Mouse (Mus musculus) naive thymus-derived CD4-positive, alpha-beta T cell, adult 2 months (primary cell): Measurements from ENCODE around the gene Atp6v0a4.

Source experiments
- DNase-seq: peaks from one replicate; pipeline ENCODE4 v3.0.0-alpha.2; 2011; ENCODE audit warnings: low read depth

Gene Atp6v0a4

DNA sequence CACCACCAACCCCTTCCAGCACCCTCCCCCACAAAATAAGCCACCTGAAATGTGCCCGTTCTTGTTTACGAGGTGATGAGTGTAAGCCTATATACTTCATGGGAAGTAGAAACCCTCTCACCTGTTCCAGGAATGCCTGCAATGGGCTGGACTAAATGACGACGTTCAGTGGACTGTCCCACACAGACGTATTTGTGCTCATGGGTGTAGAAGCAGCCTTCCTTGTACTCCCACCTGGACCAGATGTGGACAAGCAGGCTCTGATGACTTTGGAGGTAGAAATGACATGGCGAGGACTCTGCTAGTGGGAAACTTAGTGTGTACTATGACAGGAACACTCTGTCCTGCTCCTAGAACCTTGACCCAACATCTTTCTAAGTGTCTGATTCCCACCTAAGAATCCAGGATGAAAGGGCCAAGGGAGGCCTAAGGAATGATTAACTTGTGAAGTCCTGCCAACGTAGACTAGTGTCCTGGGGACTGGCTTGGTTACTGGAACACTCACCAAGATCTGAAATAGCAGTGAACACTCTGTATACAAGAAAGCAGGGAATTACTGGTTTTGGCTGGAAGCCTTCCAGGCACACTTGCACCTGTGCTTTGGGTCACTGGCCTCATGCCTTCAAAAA is at the start of gene Atp6v0a4:
Atp6v0a4 (minus strand) TSS at position 380 of the 629 bp plus-strand sequence.
- no peak for DNase-seq

DNA sequence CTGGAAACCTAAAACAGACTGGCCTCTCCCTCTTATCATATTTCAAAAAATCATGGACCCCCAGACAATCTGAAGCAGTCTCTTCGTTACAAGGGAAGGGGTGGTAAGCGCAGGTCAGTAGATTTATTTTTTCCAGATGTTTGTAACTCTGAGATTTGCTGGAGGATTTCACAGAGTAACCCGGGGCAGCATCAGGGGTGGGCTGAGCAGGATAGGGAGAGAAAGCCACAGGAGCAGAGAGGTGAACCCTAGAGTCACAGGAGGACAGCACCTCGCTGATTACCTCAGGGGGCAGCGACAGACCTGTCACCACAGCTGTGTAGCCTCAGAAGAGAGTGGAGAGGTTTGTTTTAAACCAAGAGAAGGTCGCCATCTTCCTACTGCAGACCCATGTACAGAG is 41.0 kb upstream of the Atp6v0a4 start:
- DNase-seq, result no peak

DNA sequence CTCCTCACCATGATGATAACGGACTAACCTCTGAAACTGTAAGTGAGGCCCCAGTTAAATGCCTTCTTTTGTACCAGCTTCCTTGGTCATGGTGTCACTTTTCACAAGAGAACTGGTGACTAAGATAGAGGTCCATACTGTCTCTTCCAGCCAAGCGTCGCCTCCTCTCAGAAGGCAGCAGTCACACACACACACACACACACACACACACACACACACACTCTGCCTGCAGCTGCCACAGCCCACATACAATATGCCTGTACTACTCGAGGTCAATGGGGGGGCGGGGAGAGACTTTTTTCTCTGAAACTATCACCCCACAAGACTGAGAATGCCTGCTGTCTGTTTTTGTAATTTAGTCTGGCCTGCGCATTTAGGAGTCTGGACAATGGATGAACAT is 40.3 kb upstream of the Atp6v0a4 start:
- no peak for DNase-seq

DNA sequence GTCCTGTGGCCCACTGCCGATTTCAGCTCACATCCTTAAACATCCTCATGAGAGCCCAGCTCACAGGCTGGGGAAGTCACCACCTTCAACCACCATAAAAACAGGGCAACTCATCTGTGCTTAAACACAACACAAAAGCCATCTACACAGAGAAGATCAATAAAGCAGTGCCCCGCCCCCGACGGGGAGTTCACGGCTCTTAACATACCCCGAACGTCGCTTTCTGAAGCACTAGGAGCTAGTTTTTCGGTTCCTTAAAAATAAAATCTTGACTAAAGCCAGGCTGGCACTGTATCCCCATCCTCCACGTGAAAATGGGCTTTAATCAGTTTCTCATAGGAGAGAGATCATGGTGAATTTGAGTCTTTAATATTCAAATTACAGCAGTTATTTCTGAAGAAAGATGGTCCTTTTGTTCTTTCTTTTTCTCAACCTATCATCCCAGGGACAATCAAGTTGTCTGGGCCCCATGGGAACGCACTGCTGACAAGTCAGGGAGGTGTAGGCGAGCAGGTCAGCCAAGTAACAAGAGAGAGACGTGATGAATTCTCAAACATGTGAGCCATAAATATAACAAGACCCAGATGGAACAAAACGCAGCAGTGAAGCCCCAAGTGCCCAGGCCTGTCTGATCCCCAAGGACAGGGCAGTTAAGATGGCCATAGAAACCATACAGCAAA is 38.6 kb upstream of the Atp6v0a4 start:
- DNase-seq, result no peak

DNA sequence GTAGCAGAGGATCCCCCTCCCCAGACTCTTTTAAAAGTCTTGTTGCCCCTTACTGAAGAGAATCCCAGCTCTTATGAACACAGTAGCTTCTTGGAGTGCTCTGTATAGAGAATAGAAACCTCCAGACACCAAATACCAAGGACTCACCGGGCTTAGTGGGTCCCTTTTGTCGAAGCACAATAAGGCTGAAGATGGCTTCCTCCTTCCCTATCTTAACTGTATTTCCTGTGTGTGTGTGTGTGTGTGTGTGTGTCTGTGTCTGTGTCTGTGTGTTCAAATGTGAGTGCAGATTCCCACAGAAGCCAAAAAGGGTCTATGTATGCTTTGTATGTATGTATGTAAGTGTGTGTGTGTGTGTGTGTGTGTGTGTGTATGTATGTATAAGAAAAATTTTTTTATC is 36.2 kb upstream of the Atp6v0a4 start:
- DNase-seq, result no peak

DNA sequence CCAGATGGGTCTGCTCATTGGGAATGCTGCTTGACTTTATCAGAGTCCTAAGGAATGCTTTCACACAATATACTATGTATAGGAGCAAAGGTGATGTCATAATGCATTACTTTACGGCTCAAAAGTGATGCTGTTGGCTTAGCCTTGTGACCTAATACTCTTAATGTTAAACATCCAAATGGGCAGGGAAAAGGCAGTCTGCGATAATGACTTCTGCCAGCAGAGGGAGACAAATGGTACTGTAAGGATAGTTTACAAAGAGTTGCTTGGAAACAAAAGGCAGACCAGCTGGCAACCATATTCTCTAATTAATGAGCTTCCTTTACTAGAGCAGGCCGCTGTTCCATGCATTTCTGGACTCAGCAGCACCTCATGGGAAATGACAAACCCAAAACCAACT is 35.7 kb upstream of the Atp6v0a4 start:
- DNase-seq, result peak; percentile 80

DNA sequence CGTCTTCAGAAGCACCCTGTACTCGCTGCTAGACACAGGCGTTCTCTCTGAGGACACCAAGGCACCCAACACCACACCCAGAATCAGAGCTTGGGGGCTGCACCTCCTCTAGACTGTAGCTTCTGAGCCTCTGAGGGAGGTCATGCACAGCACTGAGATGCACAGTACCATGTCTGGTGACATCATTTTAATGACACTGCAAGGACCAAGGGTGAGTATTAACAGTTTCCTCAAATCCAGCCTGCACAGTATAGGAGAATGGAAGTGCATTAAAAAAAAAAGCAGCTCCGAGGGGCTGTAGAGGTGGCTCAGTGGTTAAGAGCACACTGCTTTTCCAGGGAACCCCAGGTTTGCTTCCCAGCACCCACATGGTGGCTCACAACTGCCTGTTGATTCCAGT is 35.2 kb upstream of the Atp6v0a4 start:
- no peak for DNase-seq

DNA sequence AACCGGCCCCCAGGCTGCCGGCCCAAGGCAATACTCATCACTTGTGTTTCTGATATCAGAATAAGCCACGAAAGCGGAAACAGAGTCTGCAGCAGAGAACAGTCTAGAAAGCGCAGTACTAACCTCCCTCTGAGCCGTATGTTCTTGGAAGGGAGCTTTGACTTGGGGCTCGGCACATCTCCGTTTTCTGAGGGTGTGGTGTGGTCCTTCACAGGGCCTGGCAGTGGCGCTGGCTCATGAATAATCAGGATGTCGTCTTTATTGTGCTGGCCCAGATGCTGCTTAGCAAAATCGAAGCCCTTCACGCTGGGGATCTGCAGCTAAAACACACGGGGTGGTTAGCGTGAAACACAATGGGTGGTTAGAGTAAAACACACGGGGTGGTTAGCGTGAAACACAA is 33.5 kb upstream of the Atp6v0a4 start:
- DNase-seq, result no peak

DNA sequence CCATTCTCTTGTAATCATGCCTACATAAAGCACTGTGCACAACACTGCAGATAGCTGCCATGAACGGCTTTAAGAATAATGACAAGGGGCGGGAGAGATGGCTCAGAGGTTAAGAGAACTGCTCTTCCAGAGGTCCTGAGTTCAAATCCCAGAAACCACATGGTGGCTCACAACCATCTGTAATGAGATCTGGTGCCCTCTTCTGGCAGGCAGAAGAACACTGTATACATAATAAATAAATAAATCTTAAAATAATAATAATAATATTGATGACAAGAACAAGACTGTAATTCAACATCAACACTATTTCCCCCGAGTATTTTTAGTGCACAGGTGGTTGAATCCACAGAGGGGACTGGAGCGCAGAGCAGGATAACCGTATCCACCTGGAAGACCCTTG is 31.8 kb upstream of the Atp6v0a4 start:
- DNase-seq, result no peak

DNA sequence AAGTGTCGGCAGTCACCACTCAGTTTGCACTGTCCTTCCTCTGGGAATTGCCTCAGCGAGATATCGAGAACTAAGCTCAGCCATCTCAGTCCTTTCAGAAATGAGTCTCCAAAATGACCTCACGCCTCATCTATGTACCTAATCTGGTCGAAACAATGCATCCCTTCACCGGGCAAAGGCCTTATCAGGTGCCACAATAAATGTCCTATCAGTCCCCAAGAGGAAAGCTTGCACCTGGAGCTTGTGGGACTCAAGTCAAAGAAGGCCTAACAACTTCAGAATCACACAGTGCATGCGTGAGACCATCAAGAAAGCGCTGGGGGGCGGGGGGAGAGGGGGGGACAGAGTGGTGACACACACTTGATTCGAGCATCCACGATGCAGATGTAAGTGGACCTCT is 27.9 kb upstream of the Atp6v0a4 start:
- DNase-seq, result no peak

DNA sequence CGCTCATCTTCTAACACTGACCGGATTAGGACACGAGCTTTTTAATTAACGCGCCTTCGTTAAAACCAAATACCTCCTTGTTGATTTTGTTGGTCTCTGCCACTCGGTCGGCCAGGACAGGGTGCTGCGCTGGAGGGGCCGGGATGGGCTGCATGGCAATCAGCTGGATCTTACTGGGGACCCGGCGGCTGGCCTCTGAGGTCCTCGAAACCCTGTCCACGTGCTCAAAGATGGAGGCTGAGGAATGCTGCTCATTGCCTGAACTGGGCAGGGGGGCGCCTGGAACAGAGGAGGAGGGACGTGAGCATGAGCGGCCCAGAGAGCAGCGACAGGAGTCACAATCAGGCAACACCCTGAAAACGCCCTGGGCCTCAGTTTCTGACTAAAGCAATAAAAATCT is 25.1 kb upstream of the Atp6v0a4 start:
- no peak for DNase-seq

DNA sequence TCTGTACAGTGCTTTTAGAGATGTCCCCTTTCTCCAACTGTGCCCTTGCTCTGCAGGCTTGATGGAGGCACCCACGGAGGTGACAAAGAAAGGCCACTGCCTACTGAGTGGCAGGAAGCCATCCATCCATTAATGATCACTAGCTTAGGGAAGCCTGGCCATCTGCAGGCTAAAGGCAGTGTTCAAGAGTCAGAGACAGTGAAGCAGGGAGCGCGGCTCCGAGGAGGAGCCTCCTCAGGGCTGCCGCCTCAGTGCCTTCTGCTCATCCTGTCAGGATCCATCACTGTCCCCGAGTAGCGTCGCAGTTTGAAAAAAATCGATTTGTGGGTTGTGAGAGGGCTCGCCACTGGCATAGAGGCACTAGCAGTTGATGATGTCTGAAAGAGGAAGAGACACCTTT is 24.2 kb upstream of the Atp6v0a4 start:
- DNase-seq, result no peak

DNA sequence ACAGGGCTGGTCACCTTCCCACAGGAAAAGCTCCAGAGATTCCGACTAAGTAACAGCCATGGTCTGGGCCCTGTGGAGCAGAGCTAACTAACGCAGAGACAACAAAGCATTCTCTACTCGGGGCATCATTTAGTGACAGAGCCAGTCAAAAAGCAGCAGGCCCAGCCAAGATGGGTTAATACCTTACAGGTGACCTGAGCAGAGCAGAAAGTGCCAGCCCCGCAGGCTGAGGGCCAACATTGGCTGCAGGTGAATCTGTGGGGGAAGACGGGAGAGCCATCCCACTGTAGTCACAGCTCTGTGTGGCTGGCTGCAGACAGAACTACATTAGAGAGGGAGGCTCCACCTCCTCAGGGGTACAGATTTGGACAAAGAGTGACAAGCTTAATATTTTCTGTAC is 22.9 kb upstream of the Atp6v0a4 start:
- DNase-seq, result no peak

DNA sequence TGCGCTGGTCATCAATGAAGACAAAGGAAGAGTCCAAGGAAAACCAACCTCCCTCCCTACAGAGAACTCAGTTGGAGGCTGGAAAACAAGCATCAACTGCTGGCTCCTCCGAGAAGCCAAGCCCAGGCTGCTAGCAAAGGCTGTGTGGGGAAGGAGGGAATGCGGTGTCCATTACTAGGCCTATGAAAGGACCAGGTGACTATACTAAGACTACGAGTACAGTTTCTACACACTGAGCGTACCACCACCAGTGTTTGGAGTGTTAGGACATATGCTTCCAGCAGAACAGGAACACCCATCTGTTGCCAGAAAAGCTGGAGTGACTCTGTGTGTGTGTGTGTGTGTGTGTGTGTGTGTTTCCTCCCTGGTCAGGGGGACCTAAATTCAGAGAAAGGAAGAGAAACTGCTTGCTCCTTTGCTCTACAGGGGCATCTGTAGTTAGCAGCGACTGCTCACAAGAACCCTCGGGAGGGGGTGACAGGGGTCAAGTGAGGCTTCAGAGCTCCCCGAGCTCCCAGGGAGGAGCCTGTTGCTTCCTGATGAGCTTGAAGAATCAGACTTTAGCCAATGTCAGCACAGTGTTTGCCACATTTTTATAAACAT is 21.2 kb upstream of the Atp6v0a4 start:
- DNase-seq, result no peak

DNA sequence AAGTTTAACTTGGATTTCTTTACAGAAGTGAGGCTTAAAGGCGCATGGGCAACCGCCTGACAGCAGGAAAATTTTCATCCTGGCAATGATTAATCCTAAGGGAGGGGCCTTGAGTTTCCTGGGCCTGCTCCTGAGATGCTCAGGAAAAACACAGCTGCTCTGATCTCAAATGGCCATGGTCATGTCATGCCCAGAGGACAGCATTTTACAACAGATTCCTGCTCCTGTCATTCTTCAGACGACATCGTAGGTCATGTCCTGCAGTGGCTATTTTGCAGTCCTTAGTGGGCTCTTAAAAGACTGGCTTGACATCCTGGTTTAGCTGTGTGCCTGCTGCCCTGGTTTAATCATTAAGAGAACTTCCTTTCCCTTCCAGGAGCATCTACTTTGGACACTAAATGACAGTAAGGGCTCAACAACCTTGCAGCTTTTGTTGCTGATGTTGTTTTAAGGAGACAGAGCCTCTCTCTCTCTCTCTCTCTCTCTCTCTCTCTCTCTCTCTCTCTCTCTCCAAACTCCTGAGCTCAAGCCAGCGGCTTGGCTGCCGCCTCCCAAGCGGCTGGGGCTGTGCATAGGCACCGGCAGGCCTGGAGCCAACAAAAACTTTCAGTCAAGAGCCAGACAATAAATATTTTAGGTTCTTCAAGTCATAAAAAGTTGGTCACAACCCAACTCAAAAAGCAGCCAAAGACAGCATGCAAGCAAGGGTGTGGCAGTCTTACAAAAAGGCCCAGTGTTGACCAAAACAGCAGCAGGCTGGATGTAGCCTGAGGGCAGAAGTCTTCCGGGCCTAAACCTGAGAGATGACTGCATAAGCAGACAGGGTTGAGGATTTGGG is 20.0 kb upstream of the Atp6v0a4 start:
- DNase-seq, result no peak

DNA sequence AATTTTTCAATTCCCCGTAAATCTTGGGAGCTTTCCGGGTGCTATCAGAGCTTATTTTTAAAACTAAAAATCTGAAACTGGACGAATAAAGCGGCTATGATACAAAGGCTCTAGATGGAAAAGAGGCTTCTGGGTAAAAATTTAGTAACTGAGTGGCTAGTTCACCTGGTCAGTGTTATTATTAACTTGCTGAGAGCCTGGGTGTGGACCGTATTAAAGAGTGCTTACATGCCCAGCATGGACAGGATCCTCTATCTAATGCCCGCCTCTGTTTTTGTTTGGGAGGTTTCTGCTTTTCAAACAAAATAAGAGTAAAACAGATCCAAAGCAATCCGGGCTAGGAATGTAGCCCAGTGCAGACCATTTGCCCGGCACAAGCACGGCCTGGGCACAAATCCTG is 16.0 kb upstream of the Atp6v0a4 start:
- DNase-seq, result no peak

DNA sequence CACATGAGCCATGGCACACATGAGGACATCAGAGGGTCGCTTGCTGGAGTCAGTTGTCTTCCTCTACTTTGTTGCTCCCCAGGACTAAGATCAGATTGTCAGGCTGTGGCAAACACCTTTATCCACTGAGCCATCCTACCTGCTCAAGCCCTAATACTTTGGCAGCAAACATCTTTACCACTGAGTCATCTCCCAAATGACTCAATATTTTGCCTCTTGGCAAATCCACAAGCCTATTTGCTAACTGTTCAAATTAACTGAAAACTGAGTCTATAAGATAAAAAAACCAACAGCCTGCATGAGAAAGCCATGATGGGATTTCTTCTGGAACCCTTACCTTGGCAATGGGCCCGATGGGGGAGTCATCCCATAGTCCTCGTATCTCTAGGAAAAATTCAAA is 14.7 kb upstream of the Atp6v0a4 start:
- no peak for DNase-seq

DNA sequence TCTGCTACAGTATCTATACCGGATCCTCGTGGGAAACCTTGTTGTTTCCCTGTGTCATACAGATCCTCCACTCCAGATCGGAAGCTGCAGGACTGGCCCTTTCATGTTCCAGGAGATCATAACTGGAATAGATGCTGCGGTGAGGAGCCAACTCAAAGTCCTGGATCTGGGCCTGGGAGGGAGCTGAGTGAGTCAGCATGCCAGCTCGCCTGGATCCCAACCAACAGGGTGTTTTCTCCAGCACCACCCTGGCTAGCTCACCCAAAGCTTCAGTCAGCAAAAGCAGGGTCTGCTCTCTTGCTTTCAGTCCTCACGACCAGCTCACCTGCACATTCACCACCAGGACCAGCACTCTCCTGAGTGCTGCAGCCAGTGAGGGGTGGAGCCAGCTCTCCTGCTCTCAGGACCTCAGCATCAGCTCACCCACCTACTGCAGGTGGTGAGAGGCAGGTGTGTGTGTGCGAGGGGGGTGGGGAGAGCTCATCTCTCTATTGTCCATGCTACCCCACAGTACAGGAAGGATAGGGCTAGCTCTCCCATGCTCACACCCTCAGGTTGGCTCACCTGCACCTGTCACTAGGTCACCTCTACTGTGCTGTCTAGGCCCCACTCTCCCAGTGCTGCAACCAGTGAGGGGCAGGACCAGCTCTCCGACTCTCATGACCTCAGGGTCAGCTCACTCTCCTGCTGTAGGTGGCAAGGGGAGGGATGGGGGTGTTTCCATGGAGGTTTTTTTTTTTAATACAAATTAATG is 10.6 kb upstream of the Atp6v0a4 start:
- no peak for DNase-seq

DNA sequence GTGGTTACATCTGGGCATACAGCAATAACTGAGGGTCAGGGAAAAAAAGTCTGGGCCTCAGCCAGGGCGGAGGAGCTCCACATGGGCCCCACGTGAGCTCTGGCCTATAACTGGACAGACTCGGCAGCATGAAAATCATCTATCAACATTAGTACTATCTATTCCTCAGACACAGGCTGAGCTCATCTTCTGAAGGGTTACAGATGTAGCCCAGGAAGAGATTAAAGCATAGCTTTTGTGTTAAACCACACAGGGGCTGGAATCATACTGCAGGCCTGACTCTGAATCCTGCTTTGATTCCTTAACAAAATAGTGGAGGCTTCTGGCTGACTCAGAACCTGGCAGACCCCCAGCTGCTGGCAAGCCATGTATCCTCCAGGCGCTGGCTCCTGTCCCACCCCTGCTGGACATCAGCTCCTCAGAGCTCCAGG is 7.4 kb upstream of the Atp6v0a4 start:
- DNase-seq, result no peak

DNA sequence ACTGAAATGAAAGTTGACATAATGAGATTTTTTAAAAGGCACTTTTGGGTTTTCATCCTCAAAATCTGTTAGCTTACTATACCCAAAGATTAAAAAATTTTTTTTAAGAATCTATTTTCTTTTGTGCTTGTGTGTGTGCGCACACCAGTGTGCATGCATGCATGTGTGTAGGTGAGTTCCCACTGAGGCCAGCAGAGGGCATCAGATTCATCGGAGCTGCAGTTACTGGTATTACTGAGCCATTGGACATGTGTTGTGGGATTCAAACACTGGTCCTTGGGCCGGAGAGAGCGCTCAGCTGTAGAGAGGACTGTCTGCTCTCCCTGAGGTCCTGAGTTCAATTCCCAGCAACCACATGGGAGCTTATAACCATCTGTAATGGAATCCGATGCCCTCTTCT is 5.5 kb upstream of the Atp6v0a4 start:
- no peak for DNase-seq

DNA sequence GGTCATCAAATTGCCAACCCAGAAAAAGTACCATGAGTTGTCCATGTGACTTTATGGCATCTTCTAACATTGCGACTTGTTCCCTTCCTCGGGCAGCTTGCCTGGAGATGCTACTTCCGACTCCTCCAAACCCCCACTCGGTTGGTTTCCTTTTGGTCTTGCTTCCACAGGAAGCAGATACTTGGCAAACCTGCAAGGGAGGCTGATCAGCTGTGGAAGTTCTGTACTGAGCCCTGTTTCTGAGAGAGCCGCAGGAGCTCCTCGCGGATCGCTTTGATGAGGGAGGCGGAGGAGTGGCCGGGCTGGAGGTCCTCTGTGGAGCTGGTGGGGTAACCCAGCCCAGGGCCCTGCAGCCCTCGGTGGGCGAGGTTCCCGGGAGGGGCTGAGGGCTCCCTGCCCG is 3.7 kb upstream of the Atp6v0a4 start:
- no peak for DNase-seq

DNA sequence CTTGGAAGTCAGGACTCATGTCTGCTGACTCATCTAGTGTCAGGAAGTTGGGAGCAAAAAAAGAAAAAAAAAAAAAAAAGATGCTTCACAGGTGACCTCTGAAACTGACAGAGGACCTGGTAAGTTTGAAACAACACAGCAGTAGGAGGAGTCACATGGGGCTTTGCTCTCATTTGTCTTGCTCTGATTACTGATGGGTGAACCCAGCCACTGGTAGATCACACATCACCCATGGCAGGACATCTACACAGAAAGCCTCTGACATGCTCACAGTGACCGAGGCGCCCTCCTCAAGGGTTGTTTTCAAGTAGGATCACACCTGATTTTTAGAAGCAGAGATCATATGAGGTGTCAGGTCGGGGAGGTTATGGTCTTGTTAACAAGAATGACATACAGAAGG is 1.1 kb upstream of the Atp6v0a4 start:
- DNase-seq, result no peak
